In the genomic region with DNA sequence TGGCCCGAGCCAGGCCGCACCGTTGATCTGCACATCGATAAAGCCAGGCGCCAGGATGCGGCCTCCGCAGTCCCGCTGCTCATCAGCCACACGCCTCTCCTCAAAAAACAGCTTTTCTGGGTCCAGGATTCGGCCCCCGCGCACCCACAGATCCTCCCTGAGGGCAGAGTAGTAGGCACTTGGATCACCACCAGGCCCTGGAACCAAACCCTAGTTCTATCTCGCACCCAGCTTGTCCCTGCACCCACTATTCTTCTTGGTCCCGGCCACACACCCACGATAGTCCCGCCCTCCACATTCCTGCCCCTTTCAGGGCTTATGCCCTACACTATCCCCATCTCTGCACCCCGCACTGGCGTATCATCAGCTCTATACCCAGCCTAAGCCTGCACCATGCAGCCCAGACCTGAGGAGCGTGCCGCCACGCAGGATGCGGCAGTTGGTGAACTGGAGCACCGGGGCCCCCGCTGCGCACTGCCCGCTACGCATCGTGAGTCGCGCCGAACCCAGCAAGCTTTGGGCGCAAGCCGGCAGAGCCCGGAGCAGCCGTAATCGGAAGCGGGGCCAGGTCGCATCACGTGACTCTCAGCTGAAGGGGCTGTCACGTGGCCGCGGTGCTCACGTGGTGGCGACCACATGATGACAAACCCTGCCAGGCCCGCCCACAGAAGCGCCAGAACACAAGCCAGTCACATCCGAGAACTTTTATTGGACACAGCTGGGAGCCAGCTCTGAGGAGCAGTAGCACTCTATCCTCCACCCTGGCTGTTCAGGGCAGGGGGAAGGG, we compare ENCODE assay signal across 7 mouse cellular contexts. TPM values are rescaled to one million over a fixed set of nuclear protein-coding genes. Genes with fewer than 3 reads are reported as not detected.
DNase-seq lines count a peak whose midpoint lies in the region; ATAC-seq lines count a peak whose summit lies in the region.

Gene Amdhd2 (minus strand): TSS at position 591 of the 787 bp plus-strand sequence.

- ATAC-seq in intestine, embryonic 15.5 days: peak; percentile 87

- intact Hi-C loops in gastrocnemius, postnatal 36 days (cut with DNase I): no loop called here
- intact Hi-C loops in left cerebral cortex, postnatal 25 days (cut with DNase I): no loop called here

- H3K4me1 ChIP-seq in intestine, embryonic 15.5 days (replicated peaks): peaks cover 27% of the 10 kb centered on the region
- peaks cover 32% of the 10 kb centered on the region for H3K4me1 ChIP-seq in midbrain, embryonic 10.5 days

- H3K36me3 ChIP-seq in intestine, embryonic 15.5 days: peaks cover 7% of the 10 kb centered on the region; the same call in 1 of the 2 replicates
- H3K36me3 ChIP-seq in midbrain, embryonic 10.5 days: peaks cover 35% of the 10 kb centered on the region

- H3K4me2 ChIP-seq in intestine, embryonic 15.5 days (replicated peaks): peak within 1 kb of the TSS; percentile 95

- no peaks in the 10 kb centered on the region for H3K9me3 ChIP-seq in intestine, embryonic 15.5 days
- H3K9me3 ChIP-seq in midbrain, embryonic 10.5 days (replicated peaks): no peaks in the 10 kb centered on the region

- peak within 1 kb of the TSS; percentile 68 for H3K9ac ChIP-seq in intestine, embryonic 15.5 days

- under 1% methylated on average over 47 of the region's 47 CpGs for WGBS in intestine, embryonic 15.5 days
- WGBS in midbrain, embryonic 10.5 days: 1% methylated on average over 47 of the region's 47 CpGs

- peak within 1 kb of the TSS; percentile 75 for H3K27ac ChIP-seq in intestine, embryonic 15.5 days
- peak within 1 kb of the TSS; percentile 86 for H3K27ac ChIP-seq in midbrain, embryonic 10.5 days (replicated peaks)

- H3K4me3 ChIP-seq in intestine, embryonic 15.5 days (replicated peaks): peak within 1 kb of the TSS; percentile 61
- H3K4me3 ChIP-seq in midbrain, embryonic 10.5 days: peak within 1 kb of the TSS; percentile 84

- no peaks in the 10 kb centered on the region for H3K27me3 ChIP-seq in intestine, embryonic 15.5 days (replicated peaks)
- H3K27me3 ChIP-seq in midbrain, embryonic 10.5 days (ENCODE audit: low read depth, poor library complexity, severe bottlenecking): no peaks in the 10 kb centered on the region

- peak; percentile 97 for DNase-seq in adrenal gland, adult 2 months
- peak; percentile 97 for DNase-seq in embryo, embryonic 11.5 days (ENCODE audit: low read depth, low spot score)
- peak; percentile 96 to 98 for DNase-seq in gastrocnemius, postnatal 36 days
- peak; percentile 99 for DNase-seq in left cerebral cortex, postnatal 25 days (ENCODE audit: low spot score in 2 of 2)
- DNase-seq in midbrain, embryonic 10.5 days (ENCODE audit: low spot score): peak; percentile 98
- DNase-seq in right cerebral cortex, postnatal 4 days: peak; percentile 99

RNA-seq across cellular contexts. Expression of gene Amdhd2, which starts in this region (rescaled TPM):
- 10 to 100 TPM; 30.1 to 42.1 TPM for total RNA-seq in adrenal gland, adult 2 months (2021)
- 68.4 and 71.3 TPM in 2 replicates for polyA plus RNA-seq in adrenal gland, adult 2 months (2012; rRNA removed)
- 10 to 100 TPM in 1 of 2 experiments, 1 to 10 TPM in 1; 8.4 to 10.4 TPM for total RNA-seq in gastrocnemius, postnatal 36 days (2021)
- 34.3 and 43.5 TPM in 2 replicates for polyA plus RNA-seq in intestine, embryonic 15.5 days (2015; fragmentation: Nextera tagmentation; extraction: Ambion mirVana)
- 10 to 100 TPM; 25.9 to 28.3 TPM for total RNA-seq in left cerebral cortex, postnatal 25 days (2021)
- polyA plus RNA-seq in midbrain, embryonic 10.5 days (2016; fragmentation: Nextera tagmentation; extraction: Ambion mirVana): 42.4 and 44.8 TPM in 2 replicates

Comparison
In these comparisons a context has a peak if more than half of its experiments do, and no peak if none do; other contexts are left out.
1. Peak in every context shown above with its lines: DNase-seq, ATAC-seq, H3K4me3 ChIP-seq and H3K27ac ChIP-seq.